Mouse (Mus musculus) liver, adult 2 months (tissue): Measurements from ENCODE around the gene Scly.

Experiments
- CTCF ChIP-seq: fragments of 200-500 bp; IDR thresholded peaks from 2 replicates; pipeline ENCODE4 v1.5.1; 2011; ENCODE audit warnings: low read depth, low read length, control low read depth
- POLR2A ChIP-seq: fragments of 200-500 bp; IDR thresholded peaks from 2 replicates; pipeline ENCODE4 v1.6.1; 2011; ENCODE audit warnings: low read length, control low read depth; ENCODE audit not compliant: insufficient read depth; ENCODE audit errors: extremely low read depth

DNA sequence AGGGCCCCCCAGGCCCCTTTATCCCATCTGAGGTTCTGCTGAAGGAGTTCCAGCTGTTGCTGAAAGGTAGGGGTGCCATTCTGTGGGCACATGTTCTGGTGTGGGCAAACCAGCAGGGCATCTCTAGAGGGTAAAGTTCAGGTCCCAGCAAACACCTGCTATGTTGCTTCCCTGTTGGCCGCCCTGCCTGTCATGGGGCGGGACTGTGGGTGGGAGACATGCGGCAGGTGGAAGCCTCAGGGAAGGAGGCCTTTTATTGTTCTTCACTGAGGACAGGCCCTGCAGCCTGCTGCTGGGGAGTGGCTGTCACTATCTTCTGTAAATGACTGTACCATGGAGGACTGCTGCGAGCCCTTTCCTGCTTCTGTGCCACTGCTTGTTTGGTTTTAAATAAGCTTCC, 71.3 kb downstream of the Scly start:
- TF ChIP-seq POLR2A, result no peak
- no peak for TF ChIP-seq CTCF
